Mouse (Mus musculus): ENCODE measurements around the gene Atp5j2. TPM values are rescaled to one million over a fixed set of nuclear protein-coding genes. Genes with fewer than 3 reads are reported as not detected.

Gene Atp5j2
- polyA plus RNA-seq, 2 experiments from 2014 or later, result 320 to 390 TPM

Other genes starting within 250 kb of the Atp5j2 start
- gene Smurf1, start 226.2 kb downstream of the Atp5j2 start, polyA plus RNA-seq (2017; shearing (Covaris generic)), result 1 to 10 TPM; 4.6 to 4.8 TPM
- gene Gm4871, start 159.3 kb downstream of the Atp5j2 start, polyA plus RNA-seq (2017; shearing (Covaris generic)), result not detected
- not detected for gene 1700018F24Rik, start 149.1 kb downstream of the Atp5j2 start, polyA plus RNA-seq (2017; shearing (Covaris generic))
- gene Arpc1a, start 108.2 kb downstream of the Atp5j2 start, polyA plus RNA-seq (2017; shearing (Covaris generic)), result 100 to 1,000 TPM in 1 of 2 experiments, 10 to 100 TPM in 1; 95.9 to 105 TPM
- not detected for gene Kpna7, start 108.0 kb downstream of the Atp5j2 start, polyA plus RNA-seq (2017; shearing (Covaris generic))
- gene Arpc1b, start 77.8 kb downstream of the Atp5j2 start, polyA plus RNA-seq (2017; shearing (Covaris generic)), result 1,000 to 10,000 TPM in 1 of 2 experiments, 100 to 1,000 TPM in 1; 777 to 1,415 TPM
- gene Pdap1, start 51.8 kb downstream of the Atp5j2 start, polyA plus RNA-seq (2017; shearing (Covaris generic)), result 10 to 100 TPM; 31.1 to 50.9 TPM
- gene Bud31, start 51.7 kb downstream of the Atp5j2 start, polyA plus RNA-seq (2017; shearing (Covaris generic)), result 100 to 1,000 TPM; 105 to 106 TPM
- gene Ptcd1, start 25.0 kb downstream of the Atp5j2 start, polyA plus RNA-seq (2017; shearing (Covaris generic)), result 10 to 100 TPM; 13.6 to 28.7 TPM
- gene Cpsf4, start 24.8 kb downstream of the Atp5j2 start, polyA plus RNA-seq (2017; shearing (Covaris generic)), result 10 to 100 TPM; 15.6 to 19.6 TPM
- gene Zkscan14, start 9.8 kb upstream of the Atp5j2 start, polyA plus RNA-seq (2017; shearing (Covaris generic)), result 10 to 100 TPM; 19.0 to 30.4 TPM
- gene Zkscan5, start 12.5 kb upstream of the Atp5j2 start, polyA plus RNA-seq (2017; shearing (Covaris generic)), result 10 to 100 TPM in 1 of 2 experiments, 1 to 10 TPM in 1; 7.5 to 13.7 TPM
- 10 to 100 TPM; 60.1 to 68.9 TPM for gene Zfp655, start 39.7 kb upstream of the Atp5j2 start, polyA plus RNA-seq (2017; shearing (Covaris generic))
- gene Zscan25, start 88.4 kb upstream of the Atp5j2 start, polyA plus RNA-seq (2017; shearing (Covaris generic)), result under 1 TPM; 0.46 to 0.65 TPM
- gene Cyp3a57, start 153.2 kb upstream of the Atp5j2 start, polyA plus RNA-seq (2017; shearing (Covaris generic)), result not detected